Mouse (Mus musculus): ENCODE measurements around the gene Prdm11. TPM values are rescaled to one million over a fixed set of nuclear protein-coding genes. Genes with fewer than 3 reads are reported as not detected.

Gene Prdm11
- polyA plus RNA-seq, 1 experiment: 11.0 TPM

- Histone ChIP-seq H3K4me1 (ENCODE audit: control insufficient read depth, insufficient read depth, insufficient read length) (peaks cover 2% of the 10 kb centered on the region; the same call in 1 of the 2 replicates), H3K36me3 (ENCODE audit: control insufficient read depth, insufficient read depth, low read length) (no peaks in the 10 kb centered on the region), H3K27me3 (ENCODE audit: control insufficient read depth, insufficient read depth, low read length) (no peaks in the 10 kb centered on the region), H3K27ac (ENCODE audit: insufficient read depth, low read length) (no peak overlapping the region), H3K4me3 (ENCODE audit: extremely low read depth, insufficient read depth, insufficient read length) (no peak overlapping the region)
- TF ChIP-seq POLR2A (IDR thresholded peaks at IDR 0.05; ENCODE audit: low read depth, low read length) (no peak), CTCF (IDR thresholded peaks at IDR 0.05; ENCODE audit: extremely low read depth, insufficient read depth, insufficient read length, insufficient replicate concordance) (no peak)
- 59% methylated on average over 7 of the region's 7 CpGs for WGBS
- DNase-seq (ENCODE audit: low read depth in 1 of 2, low spot score in 2 of 2): no peak
Measured at GRCm38 (mm10) chr2:93047491-93048050, 1.6 kb upstream of the Prdm11 start.

GRCm38 (mm10) chr2:93047036-93047435 lies 1.1 kb upstream of the Prdm11 start:
- H3K4me3 ChIP-seq (ENCODE audit: extremely low read depth, insufficient read depth, insufficient read length): no peak overlapping the region
- no peaks in the 10 kb centered on the region for H3K36me3 ChIP-seq (ENCODE audit: control insufficient read depth, insufficient read depth, low read length)
- H3K27me3 ChIP-seq (ENCODE audit: control insufficient read depth, insufficient read depth, low read length): no peaks in the 10 kb centered on the region
- TF ChIP-seq CTCF (IDR thresholded peaks at IDR 0.05; ENCODE audit: extremely low read depth, insufficient read depth, insufficient read length, insufficient replicate concordance) (no peak), POLR2A (IDR thresholded peaks at IDR 0.05; ENCODE audit: low read depth, low read length) (no peak)
- no peak for DNase-seq (ENCODE audit: low read depth in 1 of 2, low spot score in 2 of 2)
- 76% methylated on average over 6 of the region's 6 CpGs for WGBS
- H3K27ac ChIP-seq (ENCODE audit: insufficient read depth, low read length): no peak overlapping the region
- peaks cover 2% of the 10 kb centered on the region; the same call in 1 of the 2 replicates for H3K4me1 ChIP-seq (ENCODE audit: control insufficient read depth, insufficient read depth, insufficient read length)

- H3K27ac ChIP-seq (ENCODE audit: insufficient read depth, low read length): peak overlapping the region; percentile 78; the same call in 1 of the 2 replicates
- TF ChIP-seq CTCF (IDR thresholded peaks at IDR 0.05; ENCODE audit: extremely low read depth, insufficient read depth, insufficient read length, insufficient replicate concordance): no peak
- no peak for TF ChIP-seq POLR2A (IDR thresholded peaks at IDR 0.05; ENCODE audit: low read depth, low read length)
- no peak for DNase-seq (ENCODE audit: low read depth in 1 of 2, low spot score in 2 of 2)
- H3K27me3 ChIP-seq (ENCODE audit: control insufficient read depth, insufficient read depth, low read length): no peaks in the 10 kb centered on the region
- 20% methylated on average over 5 of the region's 5 CpGs for WGBS
- no peaks in the 10 kb centered on the region for H3K36me3 ChIP-seq (ENCODE audit: control insufficient read depth, insufficient read depth, low read length)
- peaks cover 2% of the 10 kb centered on the region; the same call in 1 of the 2 replicates for H3K4me1 ChIP-seq (ENCODE audit: control insufficient read depth, insufficient read depth, insufficient read length)
- peak overlapping the region; percentile 85 for H3K4me3 ChIP-seq (ENCODE audit: extremely low read depth, insufficient read depth, insufficient read length)
Measured at GRCm38 (mm10) chr2:93046509-93046835, 505 bp upstream of the Prdm11 start.

- H3K27me3 ChIP-seq (ENCODE audit: control insufficient read depth, insufficient read depth, low read length): no peaks in the 10 kb centered on the region
- H3K36me3 ChIP-seq (ENCODE audit: control insufficient read depth, insufficient read depth, low read length): no peaks in the 10 kb centered on the region
- WGBS: under 1% methylated on average over 52 of the region's 55 CpGs
- peak overlapping the region; percentile 78 for H3K27ac ChIP-seq (ENCODE audit: insufficient read depth, low read length)
- peak overlapping the region; percentile 85 for H3K4me3 ChIP-seq (ENCODE audit: extremely low read depth, insufficient read depth, insufficient read length)
- peaks cover 2% of the 10 kb centered on the region; the same call in 1 of the 2 replicates for H3K4me1 ChIP-seq (ENCODE audit: control insufficient read depth, insufficient read depth, insufficient read length)
- peak; percentile 84 to 96 for DNase-seq (ENCODE audit: low read depth in 1 of 2, low spot score in 2 of 2)
- no peak for TF ChIP-seq CTCF (IDR thresholded peaks at IDR 0.05; ENCODE audit: extremely low read depth, insufficient read depth, insufficient read length, insufficient replicate concordance)
- TF ChIP-seq POLR2A (IDR thresholded peaks at IDR 0.05; ENCODE audit: low read depth, low read length): peak; percentile 85
Measured at GRCm38 (mm10) chr2:93045129-93045817, 694 bp downstream of the Prdm11 start.

GRCm38 (mm10) chr2:93043449-93044157 lies 2.4 kb downstream of the Prdm11 start:
- DNase-seq (ENCODE audit: low read depth in 1 of 2, low spot score in 2 of 2): no peak
- Histone ChIP-seq H3K4me3 (ENCODE audit: extremely low read depth, insufficient read depth, insufficient read length) (no peak overlapping the region), H3K36me3 (ENCODE audit: control insufficient read depth, insufficient read depth, low read length) (no peaks in the 10 kb centered on the region), H3K27me3 (ENCODE audit: control insufficient read depth, insufficient read depth, low read length) (no peaks in the 10 kb centered on the region), H3K4me1 (ENCODE audit: control insufficient read depth, insufficient read depth, insufficient read length) (peaks cover 2% of the 10 kb centered on the region; the same call in 1 of the 2 replicates), H3K27ac (ENCODE audit: insufficient read depth, low read length) (no peak overlapping the region)
- TF ChIP-seq CTCF (IDR thresholded peaks at IDR 0.05; ENCODE audit: extremely low read depth, insufficient read depth, insufficient read length, insufficient replicate concordance) (no peak), POLR2A (IDR thresholded peaks at IDR 0.05; ENCODE audit: low read depth, low read length) (no peak)
- WGBS: 76% methylated on average over 3 of the region's 3 CpGs

- DNase-seq (ENCODE audit: low read depth in 1 of 2, low spot score in 2 of 2): no peak
- H3K27ac ChIP-seq (ENCODE audit: insufficient read depth, low read length): no peak overlapping the region
- H3K27me3 ChIP-seq (ENCODE audit: control insufficient read depth, insufficient read depth, low read length): no peaks in the 10 kb centered on the region
- H3K36me3 ChIP-seq (ENCODE audit: control insufficient read depth, insufficient read depth, low read length): no peaks in the 10 kb centered on the region
- 46% methylated on average over 6 of the region's 6 CpGs for WGBS
- peaks cover 2% of the 10 kb centered on the region; the same call in 1 of the 2 replicates for H3K4me1 ChIP-seq (ENCODE audit: control insufficient read depth, insufficient read depth, insufficient read length)
- TF ChIP-seq POLR2A (IDR thresholded peaks at IDR 0.05; ENCODE audit: low read depth, low read length) (no peak), CTCF (IDR thresholded peaks at IDR 0.05; ENCODE audit: extremely low read depth, insufficient read depth, insufficient read length, insufficient replicate concordance) (no peak)
- no peak overlapping the region for H3K4me3 ChIP-seq (ENCODE audit: extremely low read depth, insufficient read depth, insufficient read length)
Measured at GRCm38 (mm10) chr2:93041470-93041869, 4.5 kb downstream of the Prdm11 start.
